Comparison of ENCODE assay signal across 8 mouse cellular contexts in genomic region chr9:44881941-44882435, GRCm38 (mm10). TPM values are rescaled to one million over a fixed set of nuclear protein-coding genes. Genes with fewer than 3 reads are reported as not detected.
DNase-seq lines count a peak whose midpoint lies in the region; ATAC-seq lines count a peak whose summit lies in the region.

No protein-coding gene starts in this region.

- peak; percentile 52 for DNase-seq in WW6 (ENCODE audit: low read depth, low spot score)
- DNase-seq in cerebellum, postnatal 36 days, result peak; percentile 73 to 78
- DNase-seq in gastrocnemius, adult 18-20 months (ENCODE audit: low spot score), result peak; percentile 58
- DNase-seq in left cerebral cortex, adult 11 months (ENCODE audit: low spot score), result peak; percentile 61
- peak; percentile 77 for DNase-seq in lung, postnatal 36 days
- DNase-seq in right cerebral cortex, adult 2 months (ENCODE audit: low spot score in 2 of 2), result peak; percentile 62 to 78
- peak; percentile 71 for DNase-seq in urinary bladder, postnatal 14 days (ENCODE audit: low spot score)

- peak overlapping the region; percentile 85 for H3K9ac ChIP-seq in hindbrain, embryonic 15.5 days

- H3K27ac ChIP-seq in hindbrain, embryonic 15.5 days (replicated peaks), result peak overlapping the region; percentile 100

- 0% methylated on average over 27 of the region's 29 CpGs for WGBS in hindbrain, embryonic 15.5 days

- H3K4me2 ChIP-seq in hindbrain, embryonic 15.5 days, result peak overlapping the region; percentile 91

- peak; percentile 76 for ATAC-seq in hindbrain, embryonic 15.5 days (ENCODE audit: low FRiP score, low read depth)

- H3K36me3 ChIP-seq in hindbrain, embryonic 15.5 days, result no peaks in the 10 kb centered on the region

- H3K9me3 ChIP-seq in hindbrain, embryonic 15.5 days, result no peaks in the 10 kb centered on the region

- H3K4me1 ChIP-seq in hindbrain, embryonic 15.5 days (replicated peaks), result peaks cover 36% of the 10 kb centered on the region

- no peaks in the 10 kb centered on the region for H3K27me3 ChIP-seq in hindbrain, embryonic 15.5 days

- H3K4me3 ChIP-seq in hindbrain, embryonic 15.5 days, result peak overlapping the region; percentile 92

RNA-seq across cellular contexts. Expression of gene Kmt2a, which starts 0.9 kb away (rescaled TPM):
- 10 to 100 TPM; 16.4 to 19.5 TPM for total RNA-seq in gastrocnemius, adult 18-20 months (2021)
- polyA plus RNA-seq in hindbrain, embryonic 15.5 days (2015; fragmentation: Nextera tagmentation; extraction: Ambion mirVana), result 23.2 and 25.9 TPM in 2 replicates

RNA-seq across cellular contexts. Expression of gene Atp5l, which starts 38.6 kb away (rescaled TPM):
- total RNA-seq in gastrocnemius, adult 18-20 months (2021), result 100 to 1,000 TPM; 671 to 820 TPM
- 802 and 842 TPM in 2 replicates for polyA plus RNA-seq in hindbrain, embryonic 15.5 days (2015; fragmentation: Nextera tagmentation; extraction: Ambion mirVana)

Comparison
In these comparisons a context has a peak if more than half of its experiments do, and no peak if none do; other contexts are left out.
1. Peak in every context shown above with its lines: DNase-seq, ATAC-seq, H3K4me3 ChIP-seq and H3K27ac ChIP-seq.